Mouse (Mus musculus) midbrain, embryonic 12.5 days (tissue): ENCODE data around the gene Slc25a19. TPM values are rescaled to one million over a fixed set of nuclear protein-coding genes. Genes with fewer than 3 reads are reported as not detected.
"Not testable (repeated sequence)": the region's sequence is repeated elsewhere in the genome, so short reads cannot be mapped to it uniquely, and the experiment has no call there.

Experiments used
- ATAC-seq: fragments of 200-750 bp; cut with Nextera tagmentation; 2 replicates; pipeline ENCODE4 v1.8.0; 2017; ENCODE audit warnings: low read depth, moderate TSS enrichment, moderate library complexity; ENCODE audit not compliant: low FRiP score
- H3K27ac ChIP-seq: fragments of 300-500 bp; sonication (generic); replicated peaks from 2 replicates; pipeline ENCODE4 v1.5.1; 2016; ENCODE audit warnings: mild to moderate bottlenecking
- H3K27me3 ChIP-seq: fragments of 300-500 bp; sonication (generic); 2 replicates; pipeline ENCODE4 v1.6.1; 2016; ENCODE audit warnings: mild to moderate bottlenecking
- H3K36me3 ChIP-seq: fragments of 300-500 bp; sonication (generic); 2 replicates; pipeline ENCODE4 v1.6.1; 2016
- H3K4me1 ChIP-seq: fragments of 300-500 bp; sonication (generic); 2 replicates; pipeline ENCODE4 v1.6.1; 2016
- H3K4me2 ChIP-seq: fragments of 300-500 bp; sonication (generic); replicated peaks from 2 replicates; pipeline ENCODE4 v1.6.1; 2016; ENCODE audit warnings: mild to moderate bottlenecking, moderate library complexity
- H3K4me3 ChIP-seq: fragments of 300-500 bp; sonication (generic); 2 replicates; pipeline ENCODE4 v1.5.1; 2016; ENCODE audit warnings: mild to moderate bottlenecking
- H3K9ac ChIP-seq: fragments of 300-500 bp; sonication (generic); replicated peaks from 2 replicates; pipeline ENCODE4 v1.6.1; 2016; ENCODE audit warnings: mild to moderate bottlenecking, moderate library complexity
- H3K9me3 ChIP-seq: fragments of 300-500 bp; sonication (generic); 2 replicates; pipeline ENCODE4 v1.6.1; 2016; ENCODE audit warnings: mild to moderate bottlenecking
- WGBS: fragments of 180-500 bp; shearing (Covaris S2); methylation state at CpG from one replicate; pipeline ENCODE4 v1.1.7; 2016; 5-methylcytosine and 5-hydroxymethylcytosine counted together
- polyA plus RNA-seq: library from polyadenylated mRNA; unstranded; fragments of >200 nt; fragmentation: Nextera tagmentation; extraction: Ambion mirVana; gene quantifications from 2 replicates; pipeline ENCODE4 v1.2.1, GENCODE M21; 2016

Slc25a19 gene
- polyA plus RNA-seq, 1 experiment from 2014 or later, result 26.2 TPM

GRCm38 (mm10) chr11:115654128-115654527 is 26.0 kb upstream of the Slc25a19 start:
- no peak overlapping the region for H3K27ac ChIP-seq
- H3K9ac ChIP-seq, result no peak overlapping the region
- H3K27me3 ChIP-seq, result no peaks in the 10 kb centered on the region
- peaks cover 25% of the 10 kb centered on the region for H3K36me3 ChIP-seq
- no peak for ATAC-seq
- no peak overlapping the region for H3K4me3 ChIP-seq
- H3K4me2 ChIP-seq, result no peak overlapping the region
- no peaks in the 10 kb centered on the region for H3K9me3 ChIP-seq
- 91% methylated on average over 2 of the region's 2 CpGs for WGBS
- H3K4me1 ChIP-seq, result no peaks in the 10 kb centered on the region

GRCm38 (mm10) chr11:115653194-115653593 is 25.1 kb upstream of the Slc25a19 start:
- H3K9me3 ChIP-seq, result no peaks in the 10 kb centered on the region
- no peaks in the 10 kb centered on the region for H3K4me1 ChIP-seq
- H3K27me3 ChIP-seq, result no peaks in the 10 kb centered on the region
- no peak overlapping the region for H3K4me3 ChIP-seq
- no peak overlapping the region for H3K27ac ChIP-seq
- H3K9ac ChIP-seq, result no peak overlapping the region
- 94% methylated on average over 3 of the region's 3 CpGs for WGBS
- ATAC-seq, result no peak
- peaks cover 33% of the 10 kb centered on the region for H3K36me3 ChIP-seq
- no peak overlapping the region for H3K4me2 ChIP-seq

GRCm38 (mm10) chr11:115651680-115652079 is 23.6 kb upstream of the Slc25a19 start:
- no peak overlapping the region for H3K9ac ChIP-seq
- no peaks in the 10 kb centered on the region for H3K9me3 ChIP-seq
- H3K27me3 ChIP-seq, result no peaks in the 10 kb centered on the region
- 89% methylated on average over 3 of the region's 3 CpGs for WGBS
- ATAC-seq, result no peak
- no peaks in the 10 kb centered on the region for H3K4me1 ChIP-seq
- H3K4me2 ChIP-seq, result no peak overlapping the region
- H3K4me3 ChIP-seq, result no peak overlapping the region
- no peak overlapping the region for H3K27ac ChIP-seq
- peaks cover 42% of the 10 kb centered on the region for H3K36me3 ChIP-seq

- Histone ChIP-seq H3K27me3 (no peaks in the 10 kb centered on the region), H3K36me3 (peaks cover 56% of the 10 kb centered on the region), H3K4me2 (no peak overlapping the region), H3K4me3 (no peak overlapping the region), H3K4me1 (no peaks in the 10 kb centered on the region), H3K9me3 (no peaks in the 10 kb centered on the region), H3K27ac (0 out of 2 replicates have a peak overlapping the region, but pooled peaks have one; percentile 8), H3K9ac (no peak overlapping the region)
- WGBS, result 61% methylated on average over 10 of the region's 10 CpGs
- no peak for ATAC-seq
These were observed 21.6 kb upstream of the Slc25a19 start for GRCm38 (mm10) chr11:115649706-115650105.

- Histone ChIP-seq H3K27me3 (no peaks in the 10 kb centered on the region), H3K27ac (no peak overlapping the region), H3K4me3 (no peak overlapping the region), H3K4me1 (no peaks in the 10 kb centered on the region), H3K9ac (no peak overlapping the region), H3K9me3 (no peaks in the 10 kb centered on the region), H3K4me2 (no peak overlapping the region), H3K36me3 (peaks cover 51% of the 10 kb centered on the region)
- no peak for ATAC-seq
- WGBS, result 65% methylated on average over 6 of the region's 6 CpGs
These were observed 19.4 kb upstream of the Slc25a19 start for GRCm38 (mm10) chr11:115647459-115647858.

- WGBS, result 96% methylated on average over 9 of the region's 9 CpGs
- Histone ChIP-seq H3K4me2 (no peak overlapping the region), H3K27ac (no peak overlapping the region), H3K9ac (no peak overlapping the region), H3K9me3 (no peaks in the 10 kb centered on the region), H3K36me3 (peaks cover 51% of the 10 kb centered on the region), H3K27me3 (no peaks in the 10 kb centered on the region), H3K4me3 (no peak overlapping the region), H3K4me1 (no peaks in the 10 kb centered on the region)
- ATAC-seq, result no peak
These were observed 18.3 kb upstream of the Slc25a19 start for GRCm38 (mm10) chr11:115646439-115646838.

- not testable (repeated sequence) for H3K27me3 ChIP-seq, ATAC-seq, H3K4me1 ChIP-seq, H3K27ac ChIP-seq, H3K9ac ChIP-seq, H3K4me3 ChIP-seq, H3K9me3 ChIP-seq, H3K4me2 ChIP-seq
- 88% methylated on average over 14 of the region's 14 CpGs for WGBS
- H3K36me3 ChIP-seq, result peaks cover 51% of the 10 kb centered on the region
These were observed 17.4 kb upstream of the Slc25a19 start for GRCm38 (mm10) chr11:115645498-115645897.

- no peaks in the 10 kb centered on the region for H3K4me1 ChIP-seq
- H3K4me3 ChIP-seq, result no peak overlapping the region
- H3K36me3 ChIP-seq, result peaks cover 48% of the 10 kb centered on the region
- WGBS, result 90% methylated on average over 13 of the region's 13 CpGs
- no peaks in the 10 kb centered on the region for H3K27me3 ChIP-seq
- no peak overlapping the region for H3K27ac ChIP-seq
- no peak overlapping the region for H3K9ac ChIP-seq
- ATAC-seq, result no peak
- no peaks in the 10 kb centered on the region for H3K9me3 ChIP-seq
- no peak overlapping the region for H3K4me2 ChIP-seq
These were observed 16.2 kb upstream of the Slc25a19 start for GRCm38 (mm10) chr11:115644308-115644707.

GRCm38 (mm10) chr11:115643265-115643664 is 15.2 kb upstream of the Slc25a19 start:
- Histone ChIP-seq H3K36me3 (peaks cover 39% of the 10 kb centered on the region), H3K4me3 (no peak overlapping the region), H3K27ac (no peak overlapping the region), H3K4me2 (no peak overlapping the region), H3K9ac (no peak overlapping the region), H3K9me3 (no peaks in the 10 kb centered on the region), H3K27me3 (no peaks in the 10 kb centered on the region), H3K4me1 (no peaks in the 10 kb centered on the region)
- WGBS, result 78% methylated on average over 10 of the region's 10 CpGs
- ATAC-seq, result no peak

- Histone ChIP-seq H3K4me2 (no peak overlapping the region), H3K36me3 (peaks cover 34% of the 10 kb centered on the region), H3K4me3 (no peak overlapping the region), H3K27me3 (no peaks in the 10 kb centered on the region), H3K27ac (no peak overlapping the region), H3K9ac (no peak overlapping the region), H3K9me3 (no peaks in the 10 kb centered on the region), H3K4me1 (no peaks in the 10 kb centered on the region)
- ATAC-seq, result no peak
- 96% methylated on average over 2 of the region's 2 CpGs for WGBS
These were observed 14.6 kb upstream of the Slc25a19 start for GRCm38 (mm10) chr11:115642705-115643104.

GRCm38 (mm10) chr11:115641664-115642036 is 13.6 kb upstream of the Slc25a19 start:
- no peaks in the 10 kb centered on the region for H3K9me3 ChIP-seq
- peaks cover 31% of the 10 kb centered on the region for H3K36me3 ChIP-seq
- no peak overlapping the region for H3K4me2 ChIP-seq
- no peak for ATAC-seq
- H3K9ac ChIP-seq, result no peak overlapping the region
- H3K4me3 ChIP-seq, result no peak overlapping the region
- 86% methylated on average over 4 of the region's 4 CpGs for WGBS
- H3K4me1 ChIP-seq, result no peaks in the 10 kb centered on the region
- H3K27ac ChIP-seq, result no peak overlapping the region
- H3K27me3 ChIP-seq, result no peaks in the 10 kb centered on the region

- no peak overlapping the region for H3K4me3 ChIP-seq
- H3K27me3 ChIP-seq, result no peaks in the 10 kb centered on the region
- H3K4me1 ChIP-seq, result no peaks in the 10 kb centered on the region
- ATAC-seq, result no peak
- H3K4me2 ChIP-seq, result no peak overlapping the region
- 66% methylated on average over 14 of the region's 14 CpGs for WGBS
- no peaks in the 10 kb centered on the region for H3K9me3 ChIP-seq
- H3K27ac ChIP-seq, result no peak overlapping the region
- no peak overlapping the region for H3K9ac ChIP-seq
- peaks cover 26% of the 10 kb centered on the region for H3K36me3 ChIP-seq
These were observed 13.0 kb upstream of the Slc25a19 start for GRCm38 (mm10) chr11:115640978-115641663.

GRCm38 (mm10) chr11:115640311-115640828 is 12.3 kb upstream of the Slc25a19 start:
- Histone ChIP-seq H3K4me1 (no peaks in the 10 kb centered on the region), H3K4me2 (no peak overlapping the region), H3K27ac (no peak overlapping the region), H3K4me3 (no peak overlapping the region), H3K9me3 (no peaks in the 10 kb centered on the region), H3K27me3 (no peaks in the 10 kb centered on the region), H3K36me3 (peaks cover 20% of the 10 kb centered on the region), H3K9ac (no peak overlapping the region)
- 86% methylated on average over 3 of the region's 4 CpGs for WGBS
- ATAC-seq, result no peak
